Mouse (Mus musculus) neural tube, embryonic 14.5 days (tissue): ENCODE data around the gene Spata21. TPM values are rescaled to one million over a fixed set of nuclear protein-coding genes. Genes with fewer than 3 reads are reported as not detected.

Experiments
- ATAC-seq: fragments of 200-750 bp; cut with Nextera tagmentation; 2 replicates; pipeline ENCODE4 v1.8.0; 2017; ENCODE audit warnings: low read depth, mild to moderate bottlenecking, moderate TSS enrichment, moderate library complexity
- H3K27ac ChIP-seq: fragments of 300-500 bp; sonication (generic); 2 replicates; pipeline ENCODE4 v1.5.1; 2014; ENCODE audit warnings: low read depth, mild to moderate bottlenecking, control low read depth, low read length, moderate library complexity, mixed read lengths
- H3K27me3 ChIP-seq: fragments of 300-500 bp; sonication (generic); 2 replicates; pipeline ENCODE4 v1.6.1; 2014; ENCODE audit warnings: low read length; ENCODE audit not compliant: control insufficient read depth, insufficient read depth
- H3K36me3 ChIP-seq: fragments of 300-500 bp; sonication (generic); 2 replicates; pipeline ENCODE4 v1.6.1; 2014; ENCODE audit warnings: low read length, mixed read lengths; ENCODE audit not compliant: control insufficient read depth, insufficient read depth
- H3K4me1 ChIP-seq: fragments of 300-500 bp; sonication (generic); 2 replicates; pipeline ENCODE4 v1.6.1; 2014; ENCODE audit warnings: low read length; ENCODE audit not compliant: control insufficient read depth, insufficient read depth
- H3K4me2 ChIP-seq: fragments of 300-500 bp; sonication (generic); 2 replicates; pipeline ENCODE4 v1.6.1; 2014; ENCODE audit warnings: mild to moderate bottlenecking, low read depth, low read length, control low read depth
- H3K4me3 ChIP-seq: fragments of 300-500 bp; sonication (generic); 2 replicates; pipeline ENCODE4 v1.5.1; 2014; ENCODE audit warnings: low read depth, low read length, control low read depth, mixed read lengths
- H3K9ac ChIP-seq: fragments of 300-500 bp; sonication (generic); replicated peaks from 2 replicates; pipeline ENCODE4 v1.6.1; 2014; ENCODE audit warnings: low read depth, mild to moderate bottlenecking, control low read depth, low read length, mixed read lengths
- H3K9me3 ChIP-seq: fragments of 300-500 bp; sonication (generic); 2 replicates; pipeline ENCODE4 v1.6.1; 2016; ENCODE audit warnings: low read length; ENCODE audit not compliant: control insufficient read depth
- WGBS: fragments of 180-500 bp; shearing (Covaris S2); extraction: QIAGEN DNeasy Blood & Tissue Kit; methylation state at CpG from one replicate; pipeline ENCODE4 v1.1.7; 2014; 5-methylcytosine and 5-hydroxymethylcytosine counted together
- polyA plus RNA-seq: library from polyadenylated mRNA; unstranded; fragments of >200 nt; fragmentation: Nextera tagmentation; extraction: Ambion mirVana; gene quantifications from 2 replicates; pipeline ENCODE4 v1.2.1, GENCODE M21; 2014

Gene Spata21
- polyA plus RNA-seq, 1 experiment from 2014 or later, result 0.50 TPM

GRCm38 (mm10) chr4:141095016-141095415 lies 6.9 kb downstream of the Spata21 start:
- 75% methylated on average over 10 of the region's 10 CpGs for WGBS
- no peaks in the 10 kb centered on the region for H3K27me3 ChIP-seq
- no peak overlapping the region for H3K4me2 ChIP-seq
- no peak overlapping the region for H3K9ac ChIP-seq
- no peaks in the 10 kb centered on the region for H3K4me1 ChIP-seq
- H3K9me3 ChIP-seq, result no peaks in the 10 kb centered on the region
- H3K4me3 ChIP-seq, result no peak overlapping the region
- no peak overlapping the region for H3K27ac ChIP-seq
- no peaks in the 10 kb centered on the region for H3K36me3 ChIP-seq
- no peak for ATAC-seq

DNA sequence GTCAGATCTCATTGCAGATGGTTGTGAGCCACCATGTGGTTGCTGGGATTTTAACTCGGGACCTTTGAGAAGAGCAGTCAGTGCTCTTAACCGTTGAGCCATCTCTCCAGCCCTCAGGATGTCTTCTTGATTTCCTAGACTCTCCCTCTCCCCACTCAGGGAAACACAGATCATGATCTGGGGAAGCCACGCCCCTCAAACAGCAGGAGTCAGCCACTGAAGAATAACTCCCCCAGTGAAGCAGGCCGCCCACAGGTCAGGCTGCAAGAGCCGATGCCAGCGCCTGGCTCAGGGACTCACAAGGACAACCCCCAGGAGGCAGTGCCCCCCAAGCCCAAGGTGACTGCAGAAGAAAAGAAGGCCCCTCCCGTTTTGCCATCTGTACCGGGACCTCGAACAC lies 8.6 kb downstream of the Spata21 start:
- ATAC-seq, result no peak
- H3K9me3 ChIP-seq, result no peaks in the 10 kb centered on the region
- H3K4me1 ChIP-seq, result no peaks in the 10 kb centered on the region
- no peak overlapping the region for H3K9ac ChIP-seq
- H3K4me3 ChIP-seq, result no peak overlapping the region
- no peak overlapping the region for H3K4me2 ChIP-seq
- no peaks in the 10 kb centered on the region for H3K27me3 ChIP-seq
- WGBS, result 15% methylated on average over 9 of the region's 9 CpGs
- no peaks in the 10 kb centered on the region for H3K36me3 ChIP-seq
- no peak overlapping the region for H3K27ac ChIP-seq

DNA sequence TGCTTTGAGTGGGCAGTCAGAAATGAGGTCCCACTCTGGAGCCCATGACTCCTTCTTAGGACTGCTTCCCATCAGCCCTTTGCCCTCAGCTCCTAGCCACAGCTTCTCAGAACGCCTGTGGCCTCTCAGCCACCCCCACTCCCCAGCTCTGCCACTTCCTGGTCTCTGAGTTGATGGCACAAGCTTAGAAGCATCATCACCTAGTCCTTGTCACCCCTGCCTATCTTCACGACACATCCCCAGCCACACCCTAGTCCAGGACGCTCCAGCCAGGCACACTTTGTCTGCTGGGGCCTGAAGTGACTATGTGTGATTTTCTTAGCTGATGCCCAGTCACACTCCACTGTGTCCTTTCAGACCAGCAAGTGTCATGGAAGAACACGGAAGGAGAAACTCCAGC lies 10.8 kb downstream of the Spata21 start:
- Histone ChIP-seq H3K27ac (no peak overlapping the region), H3K4me1 (no peaks in the 10 kb centered on the region), H3K27me3 (no peaks in the 10 kb centered on the region), H3K9me3 (no peaks in the 10 kb centered on the region), H3K36me3 (no peaks in the 10 kb centered on the region), H3K4me3 (no peak overlapping the region), H3K9ac (no peak overlapping the region), H3K4me2 (no peak overlapping the region)
- no peak for ATAC-seq
- WGBS, result 82% methylated on average over 4 of the region's 4 CpGs

- no peak for ATAC-seq
- H3K4me2 ChIP-seq, result no peak overlapping the region
- no peaks in the 10 kb centered on the region for H3K27me3 ChIP-seq
- no peaks in the 10 kb centered on the region for H3K9me3 ChIP-seq
- no peaks in the 10 kb centered on the region for H3K4me1 ChIP-seq
- H3K4me3 ChIP-seq, result no peak overlapping the region
- H3K27ac ChIP-seq, result no peak overlapping the region
- no peaks in the 10 kb centered on the region for H3K36me3 ChIP-seq
- no peak overlapping the region for H3K9ac ChIP-seq
- WGBS, result 75% methylated on average over 5 of the region's 5 CpGs
These were observed 11.8 kb downstream of the Spata21 start for GRCm38 (mm10) chr4:141099956-141100355.

DNA sequence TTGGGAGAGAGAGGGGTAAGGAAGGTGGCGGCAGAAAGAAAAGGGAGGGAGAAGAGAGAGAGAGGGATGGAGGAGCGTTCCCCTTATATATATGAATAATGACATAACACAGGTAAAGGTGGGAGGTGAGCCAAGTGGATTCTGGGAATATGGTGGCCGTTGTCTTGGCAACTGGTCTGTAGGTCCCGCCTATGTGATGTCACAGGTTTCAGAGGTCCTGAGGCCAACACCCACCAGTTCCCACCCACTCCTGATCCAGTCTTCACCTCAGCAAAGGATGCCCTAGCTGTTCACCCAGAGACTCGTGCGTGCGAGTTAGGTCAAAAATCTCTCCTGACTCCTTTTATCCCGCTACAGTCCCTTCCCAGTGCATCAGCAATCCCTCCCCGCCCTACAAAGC lies 13.2 kb downstream of the Spata21 start:
- WGBS, result 92% methylated on average over 9 of the region's 9 CpGs

DNA sequence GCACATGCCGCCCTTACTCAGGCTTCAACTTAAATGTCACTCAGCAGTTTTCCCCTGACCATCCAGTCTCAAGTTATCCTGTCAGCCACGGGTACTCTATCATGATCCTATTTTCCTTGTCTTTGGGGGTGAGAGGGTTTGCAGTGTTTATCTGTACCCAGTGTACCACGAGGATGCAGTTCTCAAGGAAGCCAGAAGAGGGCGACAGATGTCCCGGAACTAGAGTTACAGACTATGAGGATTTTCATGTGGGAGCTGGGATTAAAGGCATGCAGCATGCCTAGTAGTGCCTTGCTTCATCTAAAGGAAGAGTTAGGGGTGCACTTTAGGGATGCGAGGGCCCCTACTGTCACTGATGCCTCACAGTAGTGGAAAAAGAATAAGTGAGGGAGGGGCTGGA lies 13.7 kb downstream of the Spata21 start:
- Histone ChIP-seq H3K4me2 (no peak overlapping the region), H3K9ac (no peak overlapping the region), H3K4me1 (no peaks in the 10 kb centered on the region), H3K36me3 (no peaks in the 10 kb centered on the region), H3K4me3 (no peak overlapping the region), H3K9me3 (no peaks in the 10 kb centered on the region), H3K27ac (no peak overlapping the region), H3K27me3 (no peaks in the 10 kb centered on the region)
- ATAC-seq, result no peak
- WGBS, result 74% methylated on average over 6 of the region's 6 CpGs

More for the DNA sequence above, 13.2 kb downstream of the Spata21 start:
- no peak overlapping the region for H3K4me2 ChIP-seq
- no peak overlapping the region for H3K9ac ChIP-seq
- H3K9me3 ChIP-seq, result no peaks in the 10 kb centered on the region
- no peak overlapping the region for H3K4me3 ChIP-seq
- H3K27me3 ChIP-seq, result no peaks in the 10 kb centered on the region
- no peak overlapping the region for H3K27ac ChIP-seq
- no peaks in the 10 kb centered on the region for H3K36me3 ChIP-seq
- H3K4me1 ChIP-seq, result no peaks in the 10 kb centered on the region
- ATAC-seq, result no peak

DNA sequence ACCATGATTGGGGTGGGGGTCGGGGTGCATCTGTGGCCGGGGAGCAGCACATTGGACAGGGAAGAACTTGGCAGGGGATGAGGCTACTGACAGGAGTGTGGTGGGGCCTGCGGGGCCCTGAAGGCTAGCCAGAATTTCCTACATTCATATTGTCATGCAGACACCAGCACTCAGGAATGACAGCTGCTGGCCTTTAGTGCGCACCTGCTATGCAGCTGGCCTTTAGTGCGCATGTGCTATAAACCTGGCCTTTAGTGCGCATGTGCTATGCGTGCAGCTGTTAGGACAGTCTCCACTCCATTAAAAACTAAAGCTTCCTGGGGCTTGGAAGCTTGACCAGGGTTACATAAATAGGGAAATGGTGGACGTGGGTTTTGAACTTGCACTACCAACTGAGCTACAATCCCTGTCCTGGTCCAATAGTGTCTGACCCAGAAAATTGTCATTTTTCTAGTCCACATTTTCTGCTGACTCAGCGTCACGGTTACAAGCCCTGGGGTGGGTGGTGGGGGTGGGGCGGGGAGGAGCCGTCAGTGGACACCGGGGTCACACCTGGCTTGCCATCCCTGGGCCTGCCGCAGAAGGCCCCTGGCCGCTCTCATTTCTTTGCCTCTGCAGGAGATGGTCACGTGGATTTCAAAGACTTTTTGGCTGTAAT lies 18.5 kb downstream of the Spata21 start:
- WGBS, result 82% methylated on average over 16 of the region's 16 CpGs

GRCm38 (mm10) chr4:141108196-141108732 lies 20.1 kb downstream of the Spata21 start:
- Histone ChIP-seq H3K4me2 (no peak overlapping the region), H3K9ac (no peak overlapping the region), H3K27ac (no peak overlapping the region), H3K4me1 (no peaks in the 10 kb centered on the region), H3K9me3 (no peaks in the 10 kb centered on the region), H3K27me3 (no peaks in the 10 kb centered on the region), H3K36me3 (peaks cover 7% of the 10 kb centered on the region), H3K4me3 (no peak overlapping the region)
- WGBS, result 45% methylated on average over 10 of the region's 10 CpGs
- no peak for ATAC-seq

More for the DNA sequence above, 18.5 kb downstream of the Spata21 start:
- Histone ChIP-seq H3K27ac (no peak overlapping the region), H3K9me3 (no peaks in the 10 kb centered on the region), H3K4me2 (no peak overlapping the region), H3K9ac (no peak overlapping the region), H3K4me3 (no peak overlapping the region), H3K27me3 (no peaks in the 10 kb centered on the region), H3K36me3 (no peaks in the 10 kb centered on the region), H3K4me1 (no peaks in the 10 kb centered on the region)
- ATAC-seq, result no peak

- Histone ChIP-seq H3K9ac (no peak overlapping the region), H3K4me3 (no peak overlapping the region), H3K4me1 (no peaks in the 10 kb centered on the region), H3K4me2 (no peak overlapping the region), H3K27me3 (no peaks in the 10 kb centered on the region), H3K9me3 (no peaks in the 10 kb centered on the region), H3K27ac (no peak overlapping the region), H3K36me3 (peaks cover 39% of the 10 kb centered on the region)
- ATAC-seq, result no peak
- WGBS, result 81% methylated on average over 7 of the region's 7 CpGs
These were observed 25.7 kb downstream of the Spata21 start for GRCm38 (mm10) chr4:141113831-141114230.
